Mouse (Mus musculus): ENCODE measurements around the gene Prl3a1.

Prl3a1 gene

DNA sequence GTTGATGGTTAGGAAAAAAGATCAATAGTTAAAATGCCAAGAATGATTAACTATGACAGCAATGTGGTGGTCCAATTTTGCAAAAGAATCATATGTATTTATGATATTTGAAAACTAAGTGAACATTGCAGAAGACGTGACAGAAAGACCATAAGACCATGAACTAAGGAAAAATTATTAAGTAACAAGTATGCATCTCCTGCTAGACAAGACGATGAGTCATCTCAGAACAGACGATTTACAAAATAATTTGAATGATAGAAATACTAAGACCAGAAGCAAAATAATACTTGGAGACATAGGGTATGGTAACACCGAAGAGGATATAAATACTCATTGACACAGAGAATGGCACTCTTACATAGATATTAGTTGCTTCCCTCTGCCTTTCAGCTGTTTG, at the start of gene Prl3a1:
Prl3a1 (plus strand) TSS at position 301 of the 400 bp plus-strand sequence.
- no peak for DNase-seq (ENCODE audit: low spot score in 2 of 2)

DNA sequence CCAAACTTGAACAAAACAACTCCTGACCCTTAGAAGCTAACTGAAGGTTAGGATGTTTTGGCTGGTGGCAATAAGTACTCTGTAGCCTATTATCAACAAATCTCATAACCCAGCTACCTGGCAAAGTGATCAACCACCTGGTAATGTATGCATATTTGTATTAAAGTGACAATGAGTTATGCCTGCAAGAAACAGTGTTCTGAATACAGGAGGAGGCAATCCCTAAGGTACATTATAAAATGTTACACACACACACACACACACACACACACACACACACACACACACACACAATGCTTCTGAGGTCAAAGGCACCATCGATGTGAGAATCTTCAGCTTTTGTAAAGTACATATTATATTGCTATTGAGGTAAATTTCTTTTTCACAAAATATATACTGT, 17.7 kb upstream of the Prl3a1 start, which contains the start of gene Prl3b1:
Prl3b1 (plus strand) TSS at position 301 of the 400 bp plus-strand sequence.
- DNase-seq (ENCODE audit: low spot score in 2 of 2), result no peak

DNA sequence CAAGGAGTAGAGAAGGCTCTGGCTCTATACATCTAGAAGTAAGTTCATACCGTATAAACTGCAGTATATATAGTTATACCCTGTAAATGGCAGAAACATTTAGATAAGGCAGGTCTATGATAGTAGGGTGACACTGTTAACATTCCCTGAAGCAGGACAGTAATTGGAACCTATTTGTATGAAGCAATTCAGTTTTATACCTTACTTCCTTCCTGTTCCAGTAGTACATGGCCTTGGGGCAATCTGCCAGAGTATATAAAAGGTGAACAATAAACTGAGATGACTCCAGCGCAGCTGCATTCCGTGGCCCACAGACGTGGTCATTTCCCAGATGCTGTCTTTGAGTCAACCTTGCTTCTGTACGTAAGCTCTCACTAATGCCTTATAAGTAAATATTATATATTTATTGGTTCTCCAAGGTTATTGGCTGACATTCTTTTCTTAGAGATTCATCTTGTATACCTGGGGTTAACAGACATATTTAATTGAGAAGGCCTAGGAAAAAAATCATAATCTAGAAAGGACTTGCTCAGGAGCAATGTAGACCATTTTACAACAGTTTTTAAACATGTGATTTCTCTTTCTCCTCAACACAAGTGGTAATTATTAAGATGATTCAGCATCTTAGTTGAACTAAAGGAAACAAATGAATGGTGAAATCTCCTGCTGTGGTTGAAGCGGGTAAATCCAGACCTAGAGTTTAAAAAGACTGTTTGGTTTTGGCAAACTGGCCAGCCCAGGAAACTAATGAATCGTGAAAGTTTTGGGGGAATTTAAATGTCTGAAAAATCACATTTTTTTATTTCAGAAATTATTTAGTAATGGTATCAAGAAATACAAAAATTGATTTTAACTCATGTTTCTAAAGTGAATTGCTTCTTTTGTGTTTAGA, 53.3 kb downstream of the Prl3a1 start, which contains the start of gene Prl6a1:
Prl6a1 (plus strand) TSS at position 294 of the 892 bp plus-strand sequence.
- DNase-seq (ENCODE audit: low spot score in 2 of 2), result no peak

All from frontal cortex, postnatal 36 days (tissue).